Mouse (Mus musculus): ENCODE data around the gene Wdr44. TPM values are rescaled to one million over a fixed set of nuclear protein-coding genes. Genes with fewer than 3 reads are reported as not detected.
"Not testable (repeated sequence)": the region's sequence is repeated elsewhere in the genome, so short reads cannot be mapped to it uniquely, and the experiment has no call there.

Wdr44 gene
- polyA plus RNA-seq, 1 experiment, result 3.4 TPM

DNA sequence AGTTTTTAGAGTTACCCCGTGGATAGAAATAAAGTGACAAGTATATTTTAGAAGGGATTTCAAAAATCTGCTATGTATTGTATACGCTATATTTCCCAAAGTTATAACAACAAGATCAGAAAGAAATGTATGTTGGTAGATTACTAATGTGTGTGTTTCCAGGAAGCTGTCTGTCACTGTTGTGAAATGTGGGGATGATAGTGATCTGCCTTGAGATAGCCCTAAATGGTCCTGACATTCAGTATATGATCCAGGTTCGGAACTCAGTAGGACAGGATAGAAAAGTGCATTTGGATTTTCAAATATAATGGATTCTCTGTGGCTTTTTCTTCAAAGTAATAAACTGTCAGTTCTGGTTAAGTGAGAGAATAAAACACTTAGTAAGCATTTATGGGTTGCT, 1.7 kb downstream of the Wdr44 start:
- Histone ChIP-seq H3K4me1 (ENCODE audit: control insufficient read depth, insufficient read depth, low read length) (no peaks in the 10 kb centered on the region; the same call in 1 of the 2 replicates), H3K4me3 (replicated peaks; ENCODE audit: extremely low read depth, low read depth, low read length) (no peak overlapping the region)
- TF ChIP-seq POLR2A (IDR thresholded peaks at IDR 0.05; ENCODE audit: borderline replicate concordance, extremely low read depth, low read depth, low read length) (no peak), CTCF (IDR thresholded peaks at IDR 0.05; ENCODE audit: insufficient read depth, low read length) (no peak)
- no peak for DNase-seq
- 50% methylated on average over 3 of the region's 3 CpGs for WGBS

DNA sequence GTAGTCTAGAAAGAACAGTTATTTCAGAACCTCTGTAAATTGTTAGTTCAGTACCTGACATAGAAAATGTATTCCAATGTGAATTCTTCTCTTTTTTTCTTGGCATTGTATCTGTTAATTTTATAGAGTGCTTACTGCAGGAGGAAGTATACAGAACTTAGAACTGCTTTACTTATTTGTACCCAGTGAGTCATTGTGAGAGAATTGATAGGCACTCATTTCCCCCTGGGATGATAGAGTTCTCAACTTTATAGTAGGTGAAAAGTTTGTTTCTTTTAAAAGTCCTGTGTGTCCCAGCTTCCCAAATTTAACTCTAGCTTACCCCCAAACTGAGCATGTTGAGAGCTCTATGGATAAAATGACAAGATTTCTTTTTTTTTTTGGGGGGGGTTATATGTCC, 2.3 kb downstream of the Wdr44 start:
- TF ChIP-seq CTCF (IDR thresholded peaks at IDR 0.05; ENCODE audit: insufficient read depth, low read length), result no peak
- TF ChIP-seq POLR2A (IDR thresholded peaks at IDR 0.05; ENCODE audit: borderline replicate concordance, extremely low read depth, low read depth, low read length), result no peak
- DNase-seq, result no peak
- H3K4me1 ChIP-seq (ENCODE audit: control insufficient read depth, insufficient read depth, low read length), result no peaks in the 10 kb centered on the region; the same call in 1 of the 2 replicates

DNA sequence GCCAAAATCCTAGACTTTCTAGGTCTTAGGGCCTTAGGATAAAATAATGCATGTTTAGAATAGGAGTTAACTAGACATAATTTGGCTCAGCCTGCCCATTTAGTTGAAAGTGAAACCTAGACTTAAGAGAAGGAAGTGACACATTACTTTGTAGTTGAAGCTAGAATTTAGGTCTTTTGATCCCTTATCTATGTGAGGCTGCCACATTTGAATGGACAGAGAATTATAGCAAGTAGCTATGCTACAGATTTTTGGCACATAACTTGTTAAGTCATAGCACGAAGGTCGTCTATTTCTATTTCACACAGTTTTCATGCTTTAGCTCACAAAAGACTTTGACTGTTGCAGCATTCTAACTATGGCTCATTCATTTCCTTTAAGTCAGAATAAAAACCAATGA, 4.5 kb downstream of the Wdr44 start:
- H3K4me3 ChIP-seq (replicated peaks; ENCODE audit: extremely low read depth, low read depth, low read length), result no peak overlapping the region
- no peak for DNase-seq
- WGBS, result 71% methylated on average over 2 of the region's 2 CpGs
- TF ChIP-seq POLR2A (IDR thresholded peaks at IDR 0.05; ENCODE audit: borderline replicate concordance, extremely low read depth, low read depth, low read length) (no peak), CTCF (IDR thresholded peaks at IDR 0.05; ENCODE audit: insufficient read depth, low read length) (no peak)
- H3K4me1 ChIP-seq (ENCODE audit: control insufficient read depth, insufficient read depth, low read length), result no peaks in the 10 kb centered on the region; the same call in 1 of the 2 replicates

More for the DNA sequence above, 2.3 kb downstream of the Wdr44 start:
- no peak overlapping the region for H3K4me3 ChIP-seq (replicated peaks; ENCODE audit: extremely low read depth, low read depth, low read length)

DNA sequence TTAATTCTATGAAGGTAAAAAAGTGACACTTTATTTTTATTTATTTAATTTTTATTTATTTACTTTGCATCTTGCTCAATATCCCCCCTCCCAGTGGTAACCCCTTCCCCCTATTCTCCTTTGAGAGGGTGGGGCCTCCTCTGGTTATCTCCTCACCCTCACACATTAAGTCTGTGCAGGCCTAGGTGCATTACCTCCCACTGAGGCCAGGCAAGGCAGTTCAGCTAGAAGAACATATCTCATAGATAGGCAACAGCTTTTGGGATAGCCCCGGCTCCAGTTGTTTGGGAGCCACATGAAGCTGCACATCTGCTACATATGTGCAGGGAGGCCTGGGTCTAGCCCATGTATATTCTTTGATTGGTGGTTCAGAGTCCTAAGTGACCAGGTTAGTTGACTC, 6.2 kb downstream of the Wdr44 start:
- no peak for TF ChIP-seq CTCF (IDR thresholded peaks at IDR 0.05; ENCODE audit: insufficient read depth, low read length)
- TF ChIP-seq POLR2A (IDR thresholded peaks at IDR 0.05; ENCODE audit: borderline replicate concordance, extremely low read depth, low read depth, low read length), result no peak
- Histone ChIP-seq H3K4me3 (replicated peaks; ENCODE audit: extremely low read depth, low read depth, low read length) (no peak overlapping the region), H3K4me1 (ENCODE audit: control insufficient read depth, insufficient read depth, low read length) (no peaks in the 10 kb centered on the region; the same call in 1 of the 2 replicates)
- DNase-seq, result no peak
- 95% methylated on average over 1 of the region's 1 CpGs for WGBS

DNA sequence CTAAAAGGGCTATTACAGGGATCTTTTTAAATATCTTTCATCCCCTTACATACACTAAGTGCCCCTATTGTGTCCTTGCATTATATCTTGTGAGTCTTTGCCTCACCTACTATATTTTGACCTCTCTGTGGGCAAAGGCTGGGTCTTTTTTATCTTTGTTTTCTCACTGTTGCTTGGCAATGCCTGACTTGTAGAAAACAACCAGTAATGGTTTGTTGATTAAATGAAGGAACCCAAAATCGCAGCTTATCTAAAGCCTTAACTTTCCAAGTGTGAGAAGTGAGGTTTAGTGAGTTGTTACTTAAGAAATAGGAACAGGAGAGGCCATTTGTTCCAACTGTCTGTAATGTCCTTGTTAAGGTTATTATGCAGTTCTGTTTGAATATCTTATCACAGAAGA, 24.4 kb downstream of the Wdr44 start:
- DNase-seq, result no peak
- WGBS, result 49% methylated on average over 1 of the region's 1 CpGs
- H3K4me3 ChIP-seq (replicated peaks; ENCODE audit: extremely low read depth, low read depth, low read length), result no peak overlapping the region
- H3K4me1 ChIP-seq (ENCODE audit: control insufficient read depth, insufficient read depth, low read length), result no peaks in the 10 kb centered on the region
- TF ChIP-seq POLR2A (IDR thresholded peaks at IDR 0.05; ENCODE audit: borderline replicate concordance, extremely low read depth, low read depth, low read length), result no peak
- TF ChIP-seq CTCF (IDR thresholded peaks at IDR 0.05; ENCODE audit: insufficient read depth, low read length), result no peak

DNA sequence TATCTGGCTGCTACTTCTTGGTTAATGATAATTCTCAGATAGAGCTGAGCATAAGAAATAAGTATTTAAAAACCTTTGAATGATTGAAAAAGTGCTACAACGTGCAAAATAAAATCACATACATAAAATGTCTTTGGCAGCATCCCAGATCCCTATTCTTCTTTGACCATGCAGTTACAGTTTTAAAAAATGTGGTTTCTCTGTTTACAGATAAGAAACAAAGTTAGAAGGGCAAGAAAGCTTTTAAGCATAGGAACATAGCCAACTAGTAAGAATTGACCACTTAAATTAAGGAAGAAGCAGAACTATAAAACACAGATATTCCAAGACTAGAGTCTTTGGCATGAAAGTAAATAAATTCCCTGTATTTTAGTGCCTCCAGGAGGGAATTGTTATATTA, 34.6 kb downstream of the Wdr44 start:
- 47% methylated on average over 1 of the region's 1 CpGs for WGBS
- H3K4me1 ChIP-seq (ENCODE audit: control insufficient read depth, insufficient read depth, low read length), result no peaks in the 10 kb centered on the region
- TF ChIP-seq POLR2A (IDR thresholded peaks at IDR 0.05; ENCODE audit: borderline replicate concordance, extremely low read depth, low read depth, low read length) (no peak), CTCF (IDR thresholded peaks at IDR 0.05; ENCODE audit: insufficient read depth, low read length) (no peak)
- no peak overlapping the region for H3K4me3 ChIP-seq (replicated peaks; ENCODE audit: extremely low read depth, low read depth, low read length)
- DNase-seq, result no peak

DNA sequence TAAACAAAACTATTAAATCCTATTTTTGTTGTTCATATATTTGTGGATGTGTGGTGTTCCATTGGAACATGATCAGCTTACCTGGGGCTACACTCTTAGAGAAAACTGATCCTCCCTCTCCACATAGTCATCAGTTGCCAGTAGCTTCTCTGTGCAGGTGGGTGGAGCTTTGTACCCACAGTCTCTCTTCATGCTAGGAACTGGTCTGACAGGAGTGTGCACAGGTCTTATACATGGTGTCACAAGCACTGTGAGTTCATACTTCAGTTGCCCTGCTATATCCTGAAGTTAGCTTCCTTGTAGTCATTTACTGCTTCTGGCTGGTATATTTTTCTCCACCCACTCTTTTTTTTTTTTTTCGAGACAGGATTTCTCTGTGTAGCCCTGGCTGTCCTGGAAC, 61.8 kb downstream of the Wdr44 start:
- no peak for TF ChIP-seq CTCF (IDR thresholded peaks at IDR 0.05; ENCODE audit: insufficient read depth, low read length)
- no peak for TF ChIP-seq POLR2A (IDR thresholded peaks at IDR 0.05; ENCODE audit: borderline replicate concordance, extremely low read depth, low read depth, low read length)
- no peak for DNase-seq
- Histone ChIP-seq H3K4me3 (replicated peaks; ENCODE audit: extremely low read depth, low read depth, low read length) (no peak overlapping the region), H3K4me1 (ENCODE audit: control insufficient read depth, insufficient read depth, low read length) (no peaks in the 10 kb centered on the region)
- WGBS, result 35% methylated on average over 1 of the region's 1 CpGs

DNA sequence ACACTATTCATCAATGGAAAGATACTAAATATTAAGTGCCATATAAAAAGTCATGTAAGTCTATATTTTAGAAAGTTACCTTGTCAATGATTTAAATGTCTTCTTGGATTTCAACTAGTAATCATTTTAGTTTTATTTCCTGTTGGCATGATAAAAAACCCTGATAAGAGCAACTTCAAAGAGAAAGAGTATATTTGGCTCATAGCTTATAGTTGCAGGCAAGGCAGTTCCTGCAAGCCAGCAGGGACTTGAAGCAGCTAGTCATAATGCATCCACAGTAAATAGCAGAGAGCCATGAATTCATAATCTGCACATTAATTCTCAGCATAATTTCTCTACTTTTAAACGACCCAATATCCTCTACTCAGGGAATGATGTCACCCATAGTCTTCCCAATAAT, 75.0 kb downstream of the Wdr44 start:
- H3K4me3 ChIP-seq (replicated peaks; ENCODE audit: extremely low read depth, low read depth, low read length), result no peak overlapping the region
- TF ChIP-seq CTCF (IDR thresholded peaks at IDR 0.05; ENCODE audit: insufficient read depth, low read length) (no peak), POLR2A (IDR thresholded peaks at IDR 0.05; ENCODE audit: borderline replicate concordance, extremely low read depth, low read depth, low read length) (no peak)
- 62% methylated on average over 1 of the region's 1 CpGs for WGBS
- no peak for DNase-seq
- H3K4me1 ChIP-seq (ENCODE audit: control insufficient read depth, insufficient read depth, low read length), result no peaks in the 10 kb centered on the region

DNA sequence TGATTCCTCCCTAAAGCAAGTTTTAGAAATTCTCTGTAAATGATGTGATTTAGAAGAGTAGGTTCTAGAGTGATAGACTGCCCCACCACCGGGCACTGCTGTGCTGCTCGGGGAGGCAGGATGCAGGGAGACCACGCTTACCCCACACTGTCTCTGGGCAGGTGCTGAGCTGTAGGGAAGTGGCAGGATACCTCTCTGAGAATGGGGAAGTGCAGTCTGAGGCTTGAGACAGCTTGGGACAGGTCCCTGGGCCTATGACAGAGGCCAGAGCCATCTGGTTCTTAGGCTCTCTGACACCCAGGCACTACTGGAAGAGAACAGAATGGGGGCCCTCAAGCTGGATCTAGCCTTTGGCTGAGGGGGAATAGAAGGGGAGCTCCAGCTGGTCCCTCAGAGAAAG, 114.3 kb downstream of the Wdr44 start:
- TF ChIP-seq POLR2A (IDR thresholded peaks at IDR 0.05; ENCODE audit: borderline replicate concordance, extremely low read depth, low read depth, low read length) (no peak), CTCF (IDR thresholded peaks at IDR 0.05; ENCODE audit: insufficient read depth, low read length) (no peak)
- DNase-seq, result no peak
- no peaks in the 10 kb centered on the region for H3K4me1 ChIP-seq (ENCODE audit: control insufficient read depth, insufficient read depth, low read length)
- WGBS, result 90% methylated on average over 3 of the region's 3 CpGs
- H3K4me3 ChIP-seq (replicated peaks; ENCODE audit: extremely low read depth, low read depth, low read length), result no peak overlapping the region

DNA sequence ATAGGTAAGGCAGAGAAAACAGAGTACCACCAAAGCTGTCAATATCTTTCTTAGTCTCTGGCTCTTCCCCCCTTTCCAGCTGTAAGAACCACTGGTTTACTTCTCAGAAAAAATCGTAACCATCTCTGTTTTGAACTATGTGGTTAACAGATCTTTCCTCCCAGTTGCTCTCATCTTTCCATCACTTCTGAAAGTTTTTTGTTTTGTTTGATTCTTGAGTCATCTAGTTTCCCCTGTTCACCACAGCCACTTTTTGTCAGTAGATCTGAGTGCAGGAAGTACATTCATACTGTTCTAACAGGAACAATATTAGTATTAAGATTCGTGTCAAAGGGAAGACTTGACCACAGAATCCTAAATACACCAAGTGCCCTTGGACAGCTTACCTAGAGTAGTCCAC, 117.5 kb downstream of the Wdr44 start:
- Histone ChIP-seq H3K4me3 (replicated peaks; ENCODE audit: extremely low read depth, low read depth, low read length) (no peak overlapping the region), H3K4me1 (ENCODE audit: control insufficient read depth, insufficient read depth, low read length) (no peaks in the 10 kb centered on the region)
- DNase-seq, result no peak
- TF ChIP-seq CTCF (IDR thresholded peaks at IDR 0.05; ENCODE audit: insufficient read depth, low read length), result no peak
- no peak for TF ChIP-seq POLR2A (IDR thresholded peaks at IDR 0.05; ENCODE audit: borderline replicate concordance, extremely low read depth, low read depth, low read length)
- WGBS, result 69% methylated on average over 2 of the region's 2 CpGs

DNA sequence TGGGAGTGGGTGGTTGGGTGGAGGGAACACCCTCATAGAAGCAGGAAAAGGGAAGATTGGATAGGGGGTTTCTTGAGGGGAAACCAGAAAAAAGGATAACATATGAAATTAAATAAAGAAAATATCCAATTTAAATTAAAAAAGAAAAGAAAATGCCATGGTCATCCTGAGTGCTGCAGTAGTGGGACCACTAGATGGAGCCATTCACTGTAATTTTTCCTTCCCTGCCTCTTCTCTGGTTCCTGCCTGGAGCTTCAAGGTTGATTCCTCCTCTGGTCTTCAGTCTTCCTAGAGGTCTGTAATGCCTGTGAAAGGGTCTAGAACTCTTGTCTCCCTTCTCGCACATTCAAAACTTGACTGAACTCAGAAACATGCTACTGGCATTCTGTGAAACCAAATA, 120.4 kb downstream of the Wdr44 start:
- not testable (repeated sequence) for H3K4me3 ChIP-seq (replicated peaks; ENCODE audit: extremely low read depth, low read depth, low read length); DNase-seq; H3K4me1 ChIP-seq (ENCODE audit: control insufficient read depth, insufficient read depth, low read length)
- WGBS, result 79% methylated on average over 1 of the region's 1 CpGs

DNA sequence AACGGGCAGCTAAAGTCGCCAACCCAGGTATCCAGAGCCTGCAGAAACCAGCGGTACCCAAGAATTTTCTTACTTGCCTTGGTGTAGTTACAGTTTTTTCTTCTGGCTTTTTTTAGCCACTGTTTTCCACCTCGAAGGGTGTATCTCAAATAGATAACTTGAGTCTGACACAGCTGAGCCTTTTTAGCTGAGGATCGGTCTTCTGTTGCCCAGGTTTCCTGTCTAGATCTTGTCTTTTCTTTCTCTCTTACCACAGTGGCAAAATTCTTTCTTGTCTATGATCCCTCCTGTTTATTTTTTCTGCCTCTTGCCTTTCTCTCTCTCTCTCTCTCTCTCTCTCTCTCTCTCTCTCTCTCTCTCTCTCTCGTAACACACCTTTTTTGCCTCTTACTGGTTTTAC, 130.0 kb downstream of the Wdr44 start:
- 83% methylated on average over 6 of the region's 6 CpGs for WGBS
- not testable (repeated sequence) for H3K4me3 ChIP-seq (replicated peaks; ENCODE audit: extremely low read depth, low read depth, low read length); DNase-seq; H3K4me1 ChIP-seq (ENCODE audit: control insufficient read depth, insufficient read depth, low read length)
